Mouse (Mus musculus) heart, embryonic 14.5 days (tissue): Measurements from ENCODE around the gene Ccdc138. TPM values are rescaled to one million over a fixed set of nuclear protein-coding genes. Genes with fewer than 3 reads are reported as not detected.

ENCODE experiments used
- ATAC-seq: fragments of 200-750 bp; cut with Nextera tagmentation; 2 replicates; pipeline ENCODE4 v1.8.0; 2017; ENCODE audit warnings: low read depth, moderate TSS enrichment; ENCODE audit not compliant: insufficient number of reproducible peaks, insufficient read depth, low FRiP score
- H3K27ac ChIP-seq, 2 experiments: fragments of 200-500 bp in 1 of 2; fragments of 300-500 bp in 1 of 2; sonication (generic) in 1 of 2; replicated peaks in 1 of 2; 2 replicates each; pipeline ENCODE4 v1.5.1; 2012 to 2014; ENCODE audit warnings: low read depth in 2 of 2, low read length in 2 of 2, control low read depth in 1 of 2, mild to moderate bottlenecking in 1 of 2, mixed read lengths in 1 of 2; ENCODE audit not compliant: control insufficient read depth in 1 of 2, insufficient read depth in 1 of 2
- H3K27me3 ChIP-seq: fragments of 300-500 bp; sonication (generic); 2 replicates; pipeline ENCODE4 v1.6.1; 2014; ENCODE audit warnings: mild to moderate bottlenecking, low read length, control low read depth; ENCODE audit not compliant: control insufficient read depth, insufficient read depth
- H3K36me3 ChIP-seq: fragments of 300-500 bp; sonication (generic); 2 replicates; pipeline ENCODE4 v1.6.1; 2014; ENCODE audit warnings: mild to moderate bottlenecking, control low read depth, low read length, mixed read lengths; ENCODE audit not compliant: control insufficient read depth, insufficient read depth
- H3K4me1 ChIP-seq, 2 experiments: fragments of 200-500 bp in 1 of 2; fragments of 300-500 bp in 1 of 2; sonication (generic) in 1 of 2; 2 replicates each; pipeline ENCODE4 v1.6.1; 2012 to 2014; ENCODE audit warnings: low read length in 2 of 2, control low read depth in 1 of 2, mixed read lengths in 1 of 2; ENCODE audit not compliant: control insufficient read depth in 2 of 2, insufficient read depth in 2 of 2
- H3K4me2 ChIP-seq: fragments of 300-500 bp; sonication (generic); 2 replicates; pipeline ENCODE4 v1.6.1; 2014; ENCODE audit warnings: mild to moderate bottlenecking, low read length
- H3K4me3 ChIP-seq, 2 experiments: fragments of 200-500 bp in 1 of 2; fragments of 300-500 bp in 1 of 2; sonication (generic) in 1 of 2; 2 replicates each; pipeline ENCODE4 v1.5.1; 2012 to 2014; ENCODE audit warnings: low read length in 2 of 2, mild to moderate bottlenecking in 2 of 2, control low read depth in 1 of 2, low read depth in 1 of 2, moderate library complexity in 1 of 2; ENCODE audit not compliant: control insufficient read depth in 1 of 2, insufficient read depth in 1 of 2
- H3K9ac ChIP-seq: fragments of 300-500 bp; sonication (generic); 2 replicates; pipeline ENCODE4 v1.6.1; 2014; ENCODE audit warnings: mild to moderate bottlenecking, low read length
- H3K9me3 ChIP-seq: fragments of 300-500 bp; sonication (generic); 2 replicates; pipeline ENCODE4 v1.6.1; 2016; ENCODE audit warnings: low read length, control low read depth; ENCODE audit not compliant: control insufficient read depth
- WGBS: fragments of 180-500 bp; shearing (Covaris S2); extraction: QIAGEN DNeasy Blood & Tissue Kit; methylation state at CpG from one replicate; pipeline ENCODE4 v1.1.7; 2014; 5-methylcytosine and 5-hydroxymethylcytosine counted together
- polyA plus RNA-seq: library from polyadenylated mRNA; unstranded; fragments of >200 nt; fragmentation: Nextera tagmentation; extraction: Ambion mirVana; gene quantifications from 2 replicates; pipeline ENCODE4 v1.2.1, GENCODE M21; 2014

The Ccdc138 gene
- polyA plus RNA-seq, 1 experiment from 2014 or later = 6.7 TPM

- no peak for ATAC-seq
- WGBS = 63% methylated on average over 7 of the region's 7 CpGs
- no peak overlapping the region for H3K4me2 ChIP-seq
Observed at GRCm38 (mm10) chr10:58601946-58602345, 104.2 kb downstream of the Ccdc138 start.

GRCm38 (mm10) chr10:58604779-58605178, 107.0 kb downstream of the Ccdc138 start:
- Histone ChIP-seq H3K27ac (peak overlapping the region; percentile 28 to 44; a peak in 3 of 4 replicates), H3K9me3 (0 out of 2 replicates have a peak, but pooled peaks cover 3% of the 10 kb centered on the region), H3K4me1 (peaks cover 5 to 9% of the 10 kb centered on the region in 2 experiments), H3K4me2 (no peak overlapping the region), H3K9ac (no peak overlapping the region), H3K36me3 (no peaks in the 10 kb centered on the region), H3K4me3 (no peak overlapping the region), H3K27me3 (no peaks in the 10 kb centered on the region)
- 24% methylated on average over 2 of the region's 2 CpGs for WGBS
- peak; percentile 64 for ATAC-seq

More at GRCm38 (mm10) chr10:58601946-58602345, 104.2 kb downstream of the Ccdc138 start:
- Histone ChIP-seq H3K36me3 (no peaks in the 10 kb centered on the region), H3K27ac (no peak overlapping the region), H3K4me1 (peaks cover 8 to 9% of the 10 kb centered on the region in 2 experiments), H3K27me3 (no peaks in the 10 kb centered on the region), H3K4me3 (no peak overlapping the region), H3K9ac (no peak overlapping the region), H3K9me3 (0 out of 2 replicates have a peak, but pooled peaks cover 3% of the 10 kb centered on the region)

DNA sequence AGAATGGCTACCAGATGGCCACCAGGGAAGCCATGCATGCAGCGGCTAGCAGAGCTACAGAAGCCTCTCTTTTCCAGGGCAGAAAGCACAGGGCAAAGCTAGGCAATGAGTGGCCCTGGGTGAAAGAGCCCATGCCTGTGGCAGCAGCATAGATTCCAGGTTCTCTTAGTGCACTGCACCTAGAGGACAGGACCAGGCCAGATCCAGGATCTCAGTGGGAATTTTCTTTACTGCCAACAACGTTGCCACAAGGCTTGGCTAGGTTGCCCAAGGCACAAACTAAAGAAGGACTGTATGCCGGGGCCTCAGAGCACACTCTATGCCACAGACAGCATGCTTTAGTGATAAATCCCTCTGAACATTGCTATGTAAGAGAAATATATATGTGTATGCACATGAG, 108.6 kb downstream of the Ccdc138 start:
- WGBS = 84% methylated on average over 3 of the region's 3 CpGs
- H3K4me2 ChIP-seq = no peak overlapping the region
- H3K4me1 ChIP-seq = peaks cover 5 to 9% of the 10 kb centered on the region in 2 experiments

GRCm38 (mm10) chr10:58608858-58609257, 111.1 kb downstream of the Ccdc138 start:
- ATAC-seq = no peak

More for the DNA sequence above, 108.6 kb downstream of the Ccdc138 start:
- H3K27ac ChIP-seq = no peak overlapping the region
- no peaks in the 10 kb centered on the region for H3K27me3 ChIP-seq
- no peaks in the 10 kb centered on the region for H3K36me3 ChIP-seq
- H3K9me3 ChIP-seq = 0 out of 2 replicates have a peak, but pooled peaks cover 3% of the 10 kb centered on the region
- no peak for ATAC-seq
- H3K9ac ChIP-seq = no peak overlapping the region
- H3K4me3 ChIP-seq = no peak overlapping the region

GRCm38 (mm10) chr10:58610484-58611261, 112.9 kb downstream of the Ccdc138 start:
- H3K4me1 ChIP-seq = no peaks in the 10 kb centered on the region
- H3K9me3 ChIP-seq = no peaks in the 10 kb centered on the region
- WGBS = 82% methylated on average over 7 of the region's 7 CpGs
- no peaks in the 10 kb centered on the region for H3K36me3 ChIP-seq
- no peak for ATAC-seq
- H3K27ac ChIP-seq = no peak overlapping the region
- no peak overlapping the region for H3K4me3 ChIP-seq
- no peaks in the 10 kb centered on the region for H3K27me3 ChIP-seq
- no peak overlapping the region for H3K4me2 ChIP-seq
- H3K9ac ChIP-seq = no peak overlapping the region

More at GRCm38 (mm10) chr10:58608858-58609257, 111.1 kb downstream of the Ccdc138 start:
- Histone ChIP-seq H3K27me3 (no peaks in the 10 kb centered on the region), H3K9me3 (0 out of 2 replicates have a peak, but pooled peaks cover 1% of the 10 kb centered on the region), H3K27ac (no peak overlapping the region), H3K36me3 (no peaks in the 10 kb centered on the region), H3K4me1 (peaks cover 5 to 9% of the 10 kb centered on the region in 2 experiments), H3K4me2 (no peak overlapping the region), H3K4me3 (no peak overlapping the region), H3K9ac (no peak overlapping the region)
- WGBS = 66% methylated on average over 3 of the region's 3 CpGs

DNA sequence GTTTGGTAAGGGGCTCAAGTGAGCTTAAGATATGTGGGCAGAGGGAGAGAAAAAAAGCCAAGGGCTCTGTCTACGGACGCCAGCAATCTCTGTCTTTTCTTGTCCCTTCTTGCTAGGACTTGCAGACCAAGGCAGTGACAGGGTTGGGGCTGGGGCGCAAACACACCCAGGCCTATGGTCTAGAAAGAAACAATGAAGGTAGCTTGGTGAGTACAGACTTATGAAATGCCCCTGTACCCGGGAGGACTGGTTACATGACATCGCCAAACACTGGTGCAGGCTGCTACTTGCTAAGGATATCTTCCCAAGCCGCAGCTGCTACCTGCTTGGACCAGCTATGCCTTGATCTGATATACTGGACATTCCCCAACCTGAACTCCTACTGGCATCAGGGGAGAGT, 116.9 kb downstream of the Ccdc138 start:
- Histone ChIP-seq H3K27ac (no peak overlapping the region), H3K9ac (no peak overlapping the region), H3K27me3 (no peaks in the 10 kb centered on the region), H3K36me3 (no peaks in the 10 kb centered on the region), H3K4me2 (no peak overlapping the region), H3K4me3 (no peak overlapping the region), H3K9me3 (no peaks in the 10 kb centered on the region), H3K4me1 (no peaks in the 10 kb centered on the region)
- WGBS = 85% methylated on average over 6 of the region's 6 CpGs
- no peak for ATAC-seq

DNA sequence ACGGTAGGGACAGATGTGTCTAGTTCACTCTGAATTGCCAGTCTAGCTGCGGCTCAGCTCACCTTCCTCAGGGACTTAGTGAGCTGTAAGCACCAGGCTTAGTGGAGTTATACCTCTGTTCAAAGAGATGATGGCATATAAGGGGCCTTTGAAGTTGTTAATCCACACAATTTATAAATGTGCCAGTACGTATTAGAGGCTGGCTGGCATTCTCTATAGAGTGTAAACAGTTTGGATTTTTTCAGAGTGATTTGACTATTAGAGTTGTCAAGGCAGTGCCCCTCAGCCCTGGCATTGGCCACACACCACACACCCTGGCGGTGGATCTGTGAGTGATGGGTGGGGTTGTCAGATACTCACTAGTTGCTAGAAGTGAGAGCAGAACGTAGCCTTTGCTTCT, 118.8 kb downstream of the Ccdc138 start:
- no peak for ATAC-seq
- Histone ChIP-seq H3K27ac (no peak overlapping the region), H3K4me3 (no peak overlapping the region), H3K27me3 (no peaks in the 10 kb centered on the region), H3K9ac (no peak overlapping the region), H3K36me3 (no peaks in the 10 kb centered on the region), H3K4me2 (no peak overlapping the region), H3K9me3 (no peaks in the 10 kb centered on the region), H3K4me1 (peaks cover 0 to 5% of the 10 kb centered on the region in 2 experiments; a peak in 1 of 4 replicates)
- 85% methylated on average over 5 of the region's 5 CpGs for WGBS
